Mouse (Mus musculus): ENCODE data around the gene St6galnac4. TPM values are rescaled to one million over a fixed set of nuclear protein-coding genes. Genes with fewer than 3 reads are reported as not detected.

The St6galnac4 gene
- polyA plus RNA-seq, 1 experiment, result 9.4 TPM

- H3K9me3 ChIP-seq (replicated peaks; ENCODE audit: control insufficient read depth, insufficient read depth, low read length, poor library complexity, severe bottlenecking), result no peaks in the 10 kb centered on the region
- no peaks in the 10 kb centered on the region for H3K27me3 ChIP-seq (ENCODE audit: control insufficient read depth, insufficient read depth, low read length, poor library complexity, severe bottlenecking)
- no peak overlapping the region for H3K9ac ChIP-seq (ENCODE audit: low read depth, poor library complexity, severe bottlenecking)
- H3K4me1 ChIP-seq (ENCODE audit: control insufficient read depth, insufficient read depth, low read length), result no peaks in the 10 kb centered on the region
- no peak overlapping the region for H3K27ac ChIP-seq (ENCODE audit: insufficient read depth, low read length)
- TF ChIP-seq EP300 (IDR thresholded peaks at IDR 0.05; ENCODE audit: insufficient read depth, low read depth, low read length) (no peak), CTCF (IDR thresholded peaks at IDR 0.05; ENCODE audit: low read depth, low read length) (peak; percentile 75)
- H3K36me3 ChIP-seq (ENCODE audit: control insufficient read depth, insufficient read depth, low read length, poor library complexity, severe bottlenecking), result peaks cover 3% of the 10 kb centered on the region; the same call in 1 of the 2 replicates
- no peak overlapping the region for H3K4me3 ChIP-seq (ENCODE audit: low read depth, low read length)
These were observed 20.3 kb upstream of the St6galnac4 start for GRCm38 (mm10) chr2:32566536-32567063.

- no peaks in the 10 kb centered on the region for H3K27me3 ChIP-seq (ENCODE audit: control insufficient read depth, insufficient read depth, low read length, poor library complexity, severe bottlenecking)
- H3K36me3 ChIP-seq (ENCODE audit: control insufficient read depth, insufficient read depth, low read length, poor library complexity, severe bottlenecking), result peaks cover 3% of the 10 kb centered on the region; the same call in 1 of the 2 replicates
- H3K4me1 ChIP-seq (ENCODE audit: control insufficient read depth, insufficient read depth, low read length), result no peaks in the 10 kb centered on the region
- H3K4me3 ChIP-seq (ENCODE audit: low read depth, low read length), result no peak overlapping the region
- no peak overlapping the region for H3K9ac ChIP-seq (ENCODE audit: low read depth, poor library complexity, severe bottlenecking)
- TF ChIP-seq POLR2A (IDR thresholded peaks at IDR 0.05; ENCODE audit: insufficient read depth, low read length), result no peak
- TF ChIP-seq EP300 (IDR thresholded peaks at IDR 0.05; ENCODE audit: insufficient read depth, low read depth, low read length), result no peak
- TF ChIP-seq CTCF (IDR thresholded peaks at IDR 0.05; ENCODE audit: low read depth, low read length), result no peak
- no peaks in the 10 kb centered on the region for H3K9me3 ChIP-seq (replicated peaks; ENCODE audit: control insufficient read depth, insufficient read depth, low read length, poor library complexity, severe bottlenecking)
- H3K27ac ChIP-seq (ENCODE audit: insufficient read depth, low read length), result no peak overlapping the region
These were observed 18.7 kb upstream of the St6galnac4 start for GRCm38 (mm10) chr2:32568149-32568548.

GRCm38 (mm10) chr2:32568941-32569340 is 18.0 kb upstream of the St6galnac4 start:
- no peak overlapping the region for H3K9ac ChIP-seq (ENCODE audit: low read depth, poor library complexity, severe bottlenecking)
- H3K4me1 ChIP-seq (ENCODE audit: control insufficient read depth, insufficient read depth, low read length), result no peaks in the 10 kb centered on the region
- peaks cover 3% of the 10 kb centered on the region; the same call in 1 of the 2 replicates for H3K36me3 ChIP-seq (ENCODE audit: control insufficient read depth, insufficient read depth, low read length, poor library complexity, severe bottlenecking)
- no peak for TF ChIP-seq CTCF (IDR thresholded peaks at IDR 0.05; ENCODE audit: low read depth, low read length)
- no peak for TF ChIP-seq POLR2A (IDR thresholded peaks at IDR 0.05; ENCODE audit: insufficient read depth, low read length)
- no peak for TF ChIP-seq EP300 (IDR thresholded peaks at IDR 0.05; ENCODE audit: insufficient read depth, low read depth, low read length)
- no peaks in the 10 kb centered on the region for H3K27me3 ChIP-seq (ENCODE audit: control insufficient read depth, insufficient read depth, low read length, poor library complexity, severe bottlenecking)
- no peaks in the 10 kb centered on the region for H3K9me3 ChIP-seq (replicated peaks; ENCODE audit: control insufficient read depth, insufficient read depth, low read length, poor library complexity, severe bottlenecking)
- H3K27ac ChIP-seq (ENCODE audit: insufficient read depth, low read length), result no peak overlapping the region
- H3K4me3 ChIP-seq (ENCODE audit: low read depth, low read length), result no peak overlapping the region

- Histone ChIP-seq H3K9ac (ENCODE audit: low read depth, poor library complexity, severe bottlenecking) (peak within 1 kb of the TSS; percentile 53), H3K27me3 (ENCODE audit: control insufficient read depth, insufficient read depth, low read length, poor library complexity, severe bottlenecking) (no peaks in the 10 kb centered on the region), H3K9me3 (replicated peaks; ENCODE audit: control insufficient read depth, insufficient read depth, low read length, poor library complexity, severe bottlenecking) (no peaks in the 10 kb centered on the region), H3K4me3 (ENCODE audit: low read depth, low read length) (peak within 1 kb of the TSS; percentile 93), H3K4me1 (ENCODE audit: control insufficient read depth, insufficient read depth, low read length) (no peaks in the 10 kb centered on the region), H3K36me3 (ENCODE audit: control insufficient read depth, insufficient read depth, low read length, poor library complexity, severe bottlenecking) (peaks cover 3% of the 10 kb centered on the region; the same call in 1 of the 2 replicates), H3K27ac (ENCODE audit: insufficient read depth, low read length) (no peak within 1 kb of the TSS)
- TF ChIP-seq POLR2A (IDR thresholded peaks at IDR 0.05; ENCODE audit: insufficient read depth, low read length) (peak; percentile 75), CTCF (IDR thresholded peaks at IDR 0.05; ENCODE audit: low read depth, low read length) (no peak), EP300 (IDR thresholded peaks at IDR 0.05; ENCODE audit: insufficient read depth, low read depth, low read length) (no peak)
These were observed 16.0 kb upstream of the St6galnac4 start, which contains the start of gene Dpm2 for GRCm38 (mm10) chr2:32570698-32571494. Dpm2 (plus strand) TSS chr2:32570858.

- Histone ChIP-seq H3K27me3 (ENCODE audit: control insufficient read depth, insufficient read depth, low read length, poor library complexity, severe bottlenecking) (no peaks in the 10 kb centered on the region), H3K4me3 (ENCODE audit: low read depth, low read length) (no peak overlapping the region), H3K9ac (ENCODE audit: low read depth, poor library complexity, severe bottlenecking) (no peak overlapping the region), H3K4me1 (ENCODE audit: control insufficient read depth, insufficient read depth, low read length) (no peaks in the 10 kb centered on the region), H3K36me3 (ENCODE audit: control insufficient read depth, insufficient read depth, low read length, poor library complexity, severe bottlenecking) (no peaks in the 10 kb centered on the region), H3K27ac (ENCODE audit: insufficient read depth, low read length) (no peak overlapping the region), H3K9me3 (replicated peaks; ENCODE audit: control insufficient read depth, insufficient read depth, low read length, poor library complexity, severe bottlenecking) (no peaks in the 10 kb centered on the region)
- no peak for TF ChIP-seq CTCF (IDR thresholded peaks at IDR 0.05; ENCODE audit: low read depth, low read length)
- no peak for TF ChIP-seq POLR2A (IDR thresholded peaks at IDR 0.05; ENCODE audit: insufficient read depth, low read length)
- no peak for TF ChIP-seq EP300 (IDR thresholded peaks at IDR 0.05; ENCODE audit: insufficient read depth, low read depth, low read length)
These were observed 14.7 kb upstream of the St6galnac4 start for GRCm38 (mm10) chr2:32572196-32572595.

- Histone ChIP-seq H3K36me3 (ENCODE audit: control insufficient read depth, insufficient read depth, low read length, poor library complexity, severe bottlenecking) (no peaks in the 10 kb centered on the region), H3K27ac (ENCODE audit: insufficient read depth, low read length) (no peak within 1 kb of the TSS), H3K27me3 (ENCODE audit: control insufficient read depth, insufficient read depth, low read length, poor library complexity, severe bottlenecking) (no peaks in the 10 kb centered on the region), H3K9ac (ENCODE audit: low read depth, poor library complexity, severe bottlenecking) (peak within 1 kb of the TSS; percentile 50), H3K9me3 (replicated peaks; ENCODE audit: control insufficient read depth, insufficient read depth, low read length, poor library complexity, severe bottlenecking) (no peaks in the 10 kb centered on the region), H3K4me1 (ENCODE audit: control insufficient read depth, insufficient read depth, low read length) (no peaks in the 10 kb centered on the region), H3K4me3 (ENCODE audit: low read depth, low read length) (peak within 1 kb of the TSS; percentile 85)
- TF ChIP-seq CTCF (IDR thresholded peaks at IDR 0.05; ENCODE audit: low read depth, low read length) (no peak), EP300 (IDR thresholded peaks at IDR 0.05; ENCODE audit: insufficient read depth, low read depth, low read length) (no peak), POLR2A (IDR thresholded peaks at IDR 0.05; ENCODE audit: insufficient read depth, low read length) (no peak)
These were observed 12.4 kb upstream of the St6galnac4 start, which contains the start of gene Pip5kl1 for GRCm38 (mm10) chr2:32574497-32574896. Pip5kl1 (plus strand) TSS chr2:32574797.
